Mouse (Mus musculus): ENCODE data around the gene Slc1a7.

The Slc1a7 gene

DNA sequence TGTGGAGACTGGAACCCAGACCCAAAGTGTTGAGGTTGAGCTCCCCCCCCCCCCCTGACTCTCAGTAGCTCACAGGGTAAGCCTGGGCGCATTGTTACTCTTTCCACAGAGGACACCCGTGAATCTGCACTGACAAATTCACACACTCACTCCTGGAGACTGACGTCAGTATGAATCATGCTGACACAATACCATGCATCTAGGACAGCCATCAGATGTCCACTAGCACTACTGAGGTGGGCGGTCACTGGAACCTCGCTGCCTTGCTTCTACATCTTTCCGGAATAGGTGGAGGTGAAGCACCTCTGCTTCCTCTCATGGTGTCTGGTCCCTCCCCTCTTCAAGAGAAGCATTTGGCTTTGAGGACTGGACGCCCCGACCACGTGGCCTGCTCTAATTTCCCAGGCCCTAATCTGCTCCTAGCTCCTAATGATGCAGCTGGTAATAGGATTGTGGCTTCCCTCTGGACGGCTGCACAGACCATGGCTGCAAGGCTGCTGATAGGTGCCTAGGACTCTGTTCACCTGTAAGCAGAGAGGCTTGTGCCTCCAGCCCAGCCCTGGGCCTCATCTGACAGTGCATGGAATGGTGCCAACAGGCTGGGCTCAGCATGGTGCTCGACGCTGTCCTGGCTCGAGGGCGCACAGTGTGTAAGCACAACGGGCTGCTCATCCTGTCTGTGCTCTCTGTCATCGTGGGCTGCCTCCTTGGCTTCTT is at the start of gene Slc1a7:
TSS of gene Slc1a7 (plus strand) at position 367 of the 717 bp plus-strand sequence.
- no peak for DNase-seq

DNA sequence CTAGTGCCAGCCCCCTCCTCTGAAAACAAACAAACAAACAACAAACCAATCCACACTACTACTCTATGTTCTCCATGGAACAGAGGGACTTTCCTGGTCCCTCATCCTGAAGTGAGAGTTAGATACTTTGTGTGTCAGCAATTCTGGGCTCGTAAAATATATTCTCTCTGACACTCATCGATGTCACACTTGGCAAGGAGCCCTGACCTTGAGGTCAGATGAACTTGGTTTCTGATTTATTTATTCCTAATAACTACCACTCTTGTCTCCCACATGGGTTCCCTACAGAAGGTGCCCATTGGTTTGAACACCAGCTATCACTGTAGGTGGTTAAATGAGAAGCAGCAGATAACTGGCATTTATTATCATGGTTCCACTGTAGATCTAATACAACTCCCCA is 47.8 kb upstream of the Slc1a7 start:
- no peak for DNase-seq

DNA sequence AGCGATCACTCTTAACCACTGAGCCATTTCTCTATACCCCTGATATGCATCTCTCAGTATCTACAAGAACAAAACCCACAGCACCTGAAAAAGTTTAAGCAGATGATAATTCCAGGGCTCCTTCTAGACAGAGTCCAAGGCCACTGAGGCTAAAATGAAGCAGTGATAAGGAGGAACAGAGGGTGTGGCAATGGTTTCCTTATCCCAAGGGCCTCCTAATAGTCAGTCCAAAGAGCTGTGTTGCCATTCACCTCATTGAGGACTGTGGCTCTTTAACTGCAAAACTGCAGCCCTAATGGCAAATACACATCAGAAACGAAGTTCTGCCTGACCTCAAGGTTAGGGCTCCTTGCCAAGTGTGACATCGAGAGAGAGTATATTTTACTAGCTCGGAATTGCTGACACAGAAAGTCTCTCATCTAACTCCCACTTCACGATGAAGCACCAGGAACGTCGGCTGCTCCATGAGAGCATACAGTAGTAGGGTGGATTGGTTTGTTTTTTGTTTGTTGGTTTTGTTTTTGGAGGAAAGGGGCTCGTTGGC is 46.9 kb upstream of the Slc1a7 start:
- no peak for DNase-seq

DNA sequence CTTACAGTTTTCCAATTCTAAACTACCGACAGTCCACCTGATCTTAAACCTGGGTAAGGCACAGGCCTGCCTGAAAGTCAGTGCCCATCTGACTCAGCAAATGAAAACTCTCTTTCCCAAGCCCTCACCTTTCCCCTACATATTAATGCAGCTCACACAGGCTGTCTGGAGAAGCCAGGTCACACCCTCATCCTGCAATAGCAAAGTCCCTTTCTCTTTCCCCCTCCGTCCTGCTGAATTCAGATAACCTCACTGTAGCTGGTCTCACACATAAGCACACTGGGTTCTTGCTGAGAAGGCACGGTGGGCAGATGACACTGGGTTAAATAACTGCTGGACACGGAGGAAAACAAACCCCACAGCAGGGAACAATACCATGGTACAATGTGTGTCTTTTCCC is 46.2 kb upstream of the Slc1a7 start:
- DNase-seq: no peak

DNA sequence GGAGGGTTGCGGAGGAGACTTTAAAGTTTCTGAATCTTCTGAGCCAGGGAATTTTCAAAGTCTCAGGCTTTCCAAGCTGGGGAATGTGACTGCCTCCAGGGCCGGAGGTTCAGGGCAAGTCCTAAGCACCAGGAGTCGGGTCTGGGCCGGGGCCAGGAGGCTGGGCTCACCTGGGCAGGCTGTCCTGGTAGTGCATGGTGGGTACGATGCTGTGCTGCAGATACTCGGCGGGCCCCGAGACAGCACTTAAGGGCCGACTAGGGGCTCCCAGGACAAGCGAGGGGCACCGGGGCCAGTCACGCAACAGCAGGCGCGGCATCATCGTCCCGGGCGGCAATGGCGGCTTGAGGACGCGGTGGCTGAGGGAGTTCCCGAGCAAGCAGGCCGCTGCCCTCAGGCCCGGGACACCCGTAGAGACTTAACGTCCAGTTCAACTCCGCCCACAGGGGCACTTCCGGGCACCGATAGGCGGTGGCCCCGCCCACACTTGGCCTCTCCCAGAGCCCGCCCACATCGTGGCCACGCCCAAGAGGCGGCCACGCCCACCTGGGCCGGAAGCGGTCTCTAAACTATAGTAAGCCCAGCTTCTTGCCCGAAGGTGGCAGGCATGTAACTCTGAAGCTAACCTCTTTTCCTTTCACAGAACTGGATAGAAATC is 44.9 kb upstream of the Slc1a7 start, which contains the start of gene Cpt2:
TSS of gene Cpt2 (minus strand) at position 466 of the 658 bp plus-strand sequence.
- peak; percentile 85 for DNase-seq

DNA sequence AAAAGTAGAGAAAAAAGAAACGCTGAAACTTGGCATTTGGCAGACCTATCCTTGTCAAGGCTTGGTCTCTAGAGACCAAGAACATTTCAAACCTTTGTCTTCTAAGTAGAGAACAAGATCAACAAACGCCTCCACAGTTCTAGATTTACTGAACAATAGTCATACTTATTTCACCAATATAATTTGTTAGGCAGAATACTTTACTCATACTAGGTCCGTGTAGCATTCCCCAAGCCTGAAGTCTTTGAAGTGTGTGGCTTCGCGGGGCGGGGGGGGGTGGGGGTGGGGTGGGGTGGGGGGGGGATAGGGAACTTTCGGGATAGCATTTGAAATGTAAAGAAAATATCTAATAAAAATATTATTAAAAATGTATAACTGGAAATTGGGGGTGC is 44.3 kb upstream of the Slc1a7 start:
- DNase-seq: no peak

DNA sequence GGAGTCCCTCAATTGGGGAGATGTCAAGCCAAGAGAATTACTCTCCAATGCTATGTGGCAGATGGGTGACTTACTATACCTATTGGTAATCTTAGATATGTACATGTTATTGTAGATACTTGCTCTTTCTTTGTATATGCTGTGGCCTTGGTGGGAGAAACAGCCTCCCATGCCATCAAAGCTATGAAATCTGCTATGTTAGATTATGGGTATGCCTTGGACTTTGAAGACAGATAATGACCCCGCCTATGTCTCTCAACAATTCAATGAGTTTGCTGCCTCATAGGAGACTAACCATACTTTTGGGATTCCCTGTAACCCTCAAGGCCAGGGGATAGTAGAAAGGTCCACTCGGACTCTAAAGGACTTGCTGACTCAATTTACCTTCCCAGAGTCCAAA is 39.9 kb upstream of the Slc1a7 start:
- no peak for DNase-seq

DNA sequence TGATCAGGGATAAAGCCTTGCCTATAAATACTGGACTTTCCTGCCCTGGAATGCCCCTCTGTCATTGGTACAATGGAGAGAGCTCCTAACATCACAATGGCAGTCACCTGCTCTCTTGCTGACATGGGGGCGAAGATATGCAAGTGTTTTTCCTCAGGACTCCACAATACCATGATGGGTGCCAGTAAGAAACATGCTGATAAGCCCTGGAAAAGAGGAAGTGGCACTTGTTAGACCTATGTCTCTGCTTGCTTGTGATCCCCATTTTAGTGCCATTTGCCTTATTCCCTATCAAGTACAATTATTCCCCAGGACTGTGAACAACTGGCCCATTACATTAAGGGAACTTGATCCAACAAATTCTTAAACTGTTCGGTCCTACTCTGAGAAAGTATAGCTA is 39.4 kb upstream of the Slc1a7 start:
- no peak for DNase-seq

DNA sequence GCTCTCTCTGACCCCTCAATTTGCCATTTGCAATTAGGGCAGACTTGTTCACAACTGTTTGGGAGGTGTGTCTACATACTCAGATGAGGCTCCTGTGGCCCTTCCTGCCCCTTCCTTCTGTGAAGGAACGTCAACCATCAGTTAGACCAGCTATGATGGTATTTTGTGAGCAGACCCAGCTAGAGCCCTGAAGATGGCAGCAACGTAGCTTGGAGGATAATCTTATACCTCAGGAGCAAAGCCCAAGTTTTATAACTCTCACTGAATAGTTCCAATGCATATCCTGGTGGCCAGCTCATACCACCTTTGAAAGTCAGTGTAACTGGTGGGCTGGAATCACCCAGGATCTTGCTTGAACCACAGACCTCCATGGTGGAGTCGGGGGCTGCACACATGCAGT is 36.7 kb upstream of the Slc1a7 start:
- DNase-seq: no peak

DNA sequence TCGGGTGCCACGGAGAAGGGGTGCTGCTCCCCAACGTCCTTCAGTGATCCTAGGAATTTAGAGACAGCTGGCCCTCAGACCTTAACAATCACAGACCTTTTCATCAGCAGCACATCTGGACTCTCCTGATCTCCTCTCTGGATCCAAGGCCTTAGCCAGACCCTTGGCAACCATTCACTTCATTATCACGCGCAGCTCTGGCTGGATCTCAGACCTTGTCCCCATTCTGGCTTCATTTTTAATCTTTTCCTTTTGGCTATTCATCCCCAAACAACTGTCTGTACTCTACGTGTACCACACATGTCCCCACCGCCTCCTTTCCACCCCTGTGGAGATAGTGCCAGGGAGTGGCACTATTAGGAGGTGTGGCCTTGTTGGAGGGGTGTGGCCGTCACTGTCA is 34.9 kb upstream of the Slc1a7 start:
- no peak for DNase-seq

DNA sequence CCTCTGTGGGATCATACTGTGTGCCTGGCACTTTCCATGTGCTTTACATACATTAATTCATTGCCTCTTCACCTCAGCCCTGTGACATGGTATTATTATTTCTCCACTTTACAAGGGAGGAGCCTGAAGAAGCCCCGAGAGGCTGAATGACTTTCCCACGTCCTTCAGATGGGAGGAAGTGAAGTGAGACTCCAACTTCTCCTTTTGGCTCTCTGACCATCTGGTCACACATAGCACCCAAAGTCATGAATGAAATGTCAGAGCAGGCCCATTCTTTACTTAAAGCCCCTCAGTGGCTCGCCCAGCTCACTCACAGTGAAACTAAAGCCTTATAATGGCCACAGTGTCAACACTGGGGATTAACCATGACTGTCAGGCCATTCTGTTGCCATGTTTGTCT is 32.9 kb upstream of the Slc1a7 start:
- DNase-seq: no peak

DNA sequence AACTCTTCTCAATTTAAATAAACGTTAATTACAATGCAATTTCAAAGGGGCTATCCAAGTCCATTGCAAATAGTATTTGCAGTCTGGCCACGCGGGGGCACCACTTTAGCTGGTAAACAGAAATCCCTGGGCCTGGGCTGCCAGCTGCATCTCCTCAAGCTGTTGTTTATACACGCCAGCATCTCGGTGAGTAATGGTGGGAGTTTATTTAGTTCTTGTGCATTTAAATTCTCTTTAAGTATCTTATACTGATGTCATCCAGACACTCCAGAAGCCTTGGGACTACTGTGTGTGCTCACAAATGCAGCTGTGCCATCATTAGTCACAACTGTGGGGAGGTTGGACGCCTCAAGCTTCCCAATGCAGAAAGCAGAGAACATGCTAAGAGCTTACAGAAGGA is 30.8 kb upstream of the Slc1a7 start:
- DNase-seq: peak; percentile 67

DNA sequence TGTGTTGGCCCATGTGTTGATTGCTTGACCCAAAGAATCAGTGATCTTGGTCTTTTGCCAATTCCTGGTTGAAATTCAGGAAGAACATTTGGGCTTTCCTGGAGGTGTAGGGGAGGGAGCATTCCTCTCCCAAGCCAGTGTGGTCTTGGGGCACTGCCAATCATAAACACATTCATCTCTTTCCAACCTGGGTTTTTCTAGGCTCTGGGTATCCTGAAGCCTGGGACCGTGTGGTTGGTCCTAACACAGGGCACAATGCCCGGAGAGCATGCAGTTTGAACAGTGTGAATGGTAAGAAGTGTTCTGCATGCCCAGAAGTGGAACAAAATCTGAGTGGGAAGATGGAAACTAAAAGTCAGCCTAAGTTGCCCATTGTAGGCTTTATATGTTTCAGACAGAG is 30.0 kb upstream of the Slc1a7 start:
- no peak for DNase-seq

DNA sequence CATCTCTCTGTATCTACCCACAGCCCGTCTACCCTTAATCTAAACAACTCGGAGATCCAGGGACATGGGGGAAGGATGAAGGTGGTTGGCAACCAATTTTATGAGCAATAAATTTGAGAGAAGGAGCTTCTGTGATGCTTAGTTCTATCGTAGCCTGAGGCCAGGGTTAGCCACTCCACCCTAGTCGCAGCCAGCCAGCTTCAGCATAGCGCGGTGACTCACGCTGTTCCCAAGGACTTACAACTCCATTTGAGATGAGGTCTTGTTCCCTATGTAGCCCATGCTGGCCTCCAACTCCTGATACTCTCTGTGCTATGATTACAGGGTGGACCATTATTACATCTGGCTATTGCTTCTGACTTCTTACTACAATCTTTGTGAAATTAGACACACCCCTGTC is 25.4 kb upstream of the Slc1a7 start:
- DNase-seq: no peak

DNA sequence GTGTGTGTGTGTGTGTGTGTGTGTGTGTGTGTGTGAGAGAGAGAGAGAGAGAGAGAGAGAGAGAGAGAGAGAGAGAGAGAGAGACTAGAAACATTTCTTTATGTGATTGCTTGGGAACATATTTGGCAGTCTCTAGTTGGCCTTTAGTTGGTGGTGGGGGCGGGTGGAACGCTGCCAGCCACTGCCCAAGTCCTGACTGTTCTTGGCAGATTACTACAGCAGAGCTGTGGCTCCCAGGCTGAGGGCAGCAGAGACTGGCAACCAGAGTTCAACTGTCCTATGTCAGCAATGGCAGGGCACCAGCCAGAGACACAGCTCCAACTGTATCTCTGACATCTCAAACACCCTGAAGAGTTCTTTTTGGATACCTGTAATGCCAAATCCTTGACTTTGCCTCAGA is 24.0 kb upstream of the Slc1a7 start:
- no peak for DNase-seq

DNA sequence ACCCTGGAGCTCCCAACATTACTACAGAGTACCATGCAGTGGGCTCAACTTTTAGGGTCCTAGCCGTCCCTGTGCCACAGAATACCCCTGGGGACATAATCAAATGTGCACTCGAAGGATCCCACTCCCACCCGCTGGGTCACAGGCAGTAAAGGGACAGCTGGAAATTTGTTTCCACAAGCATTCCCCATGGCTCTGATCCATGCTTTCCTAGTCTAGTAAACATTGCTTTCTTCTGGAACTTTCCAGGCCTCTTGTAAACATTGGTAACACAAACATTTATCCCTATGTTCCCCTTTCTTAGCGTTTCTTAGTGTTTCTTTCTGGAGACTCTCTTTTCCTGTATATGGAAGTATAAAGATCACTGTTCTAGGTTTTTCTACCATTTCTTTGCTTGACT is 18.2 kb upstream of the Slc1a7 start:
- no peak for DNase-seq

DNA sequence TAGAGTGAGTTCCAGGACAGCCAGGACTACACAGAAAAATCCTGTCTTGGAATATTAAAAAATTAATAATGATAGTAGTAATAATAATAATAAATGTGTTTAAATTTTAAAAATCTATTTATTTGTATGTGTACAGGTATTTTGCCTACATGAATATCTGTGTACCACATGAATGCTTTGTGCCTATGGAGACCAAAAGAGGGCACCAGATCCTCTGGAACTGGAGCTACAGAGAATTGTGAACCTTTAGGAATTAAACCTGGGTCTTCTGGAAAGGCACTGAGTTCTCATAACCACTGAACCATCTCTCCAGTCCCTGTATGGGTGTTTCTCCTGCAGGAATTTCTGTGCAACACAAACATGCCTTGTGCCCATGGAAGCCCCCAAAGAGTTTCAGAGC is 15.3 kb upstream of the Slc1a7 start:
- no peak for DNase-seq

DNA sequence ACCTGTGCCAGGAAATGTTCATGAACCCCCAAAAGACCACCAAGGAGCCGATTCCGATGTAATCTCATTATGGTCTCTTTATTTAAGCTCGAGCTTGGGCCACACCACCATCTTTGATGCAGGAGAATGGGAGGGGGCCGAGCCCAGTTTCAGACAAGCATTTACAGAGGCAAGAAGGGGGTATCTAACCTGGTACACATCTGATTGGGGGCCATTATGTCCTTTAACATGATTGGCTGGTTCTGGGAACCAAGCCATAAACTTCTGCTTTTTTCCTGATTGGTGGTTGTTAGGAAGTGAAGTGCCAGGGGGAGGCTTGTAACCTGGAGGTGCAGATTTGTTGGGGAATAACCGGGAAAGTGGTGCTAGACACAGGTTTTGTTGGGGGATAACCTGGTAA is 12.4 kb upstream of the Slc1a7 start:
- DNase-seq: no peak

DNA sequence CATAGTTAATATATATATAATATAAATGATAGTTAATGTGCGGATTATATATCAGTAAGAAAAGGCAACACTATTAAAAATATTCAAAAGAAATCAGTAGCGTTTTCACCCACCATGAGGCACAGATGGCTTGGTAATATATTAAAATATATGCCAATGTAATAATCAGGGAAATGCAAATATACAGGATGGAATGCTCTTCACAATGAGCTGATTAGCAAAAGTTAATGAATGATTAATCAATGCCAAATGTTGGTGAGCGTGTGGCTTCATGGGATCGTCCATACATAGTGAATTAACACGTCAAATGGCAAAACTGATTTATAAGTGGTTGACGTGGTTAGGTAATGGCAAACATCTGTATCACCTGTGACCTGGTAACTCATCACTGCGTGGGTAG is 9.6 kb upstream of the Slc1a7 start:
- no peak for DNase-seq

DNA sequence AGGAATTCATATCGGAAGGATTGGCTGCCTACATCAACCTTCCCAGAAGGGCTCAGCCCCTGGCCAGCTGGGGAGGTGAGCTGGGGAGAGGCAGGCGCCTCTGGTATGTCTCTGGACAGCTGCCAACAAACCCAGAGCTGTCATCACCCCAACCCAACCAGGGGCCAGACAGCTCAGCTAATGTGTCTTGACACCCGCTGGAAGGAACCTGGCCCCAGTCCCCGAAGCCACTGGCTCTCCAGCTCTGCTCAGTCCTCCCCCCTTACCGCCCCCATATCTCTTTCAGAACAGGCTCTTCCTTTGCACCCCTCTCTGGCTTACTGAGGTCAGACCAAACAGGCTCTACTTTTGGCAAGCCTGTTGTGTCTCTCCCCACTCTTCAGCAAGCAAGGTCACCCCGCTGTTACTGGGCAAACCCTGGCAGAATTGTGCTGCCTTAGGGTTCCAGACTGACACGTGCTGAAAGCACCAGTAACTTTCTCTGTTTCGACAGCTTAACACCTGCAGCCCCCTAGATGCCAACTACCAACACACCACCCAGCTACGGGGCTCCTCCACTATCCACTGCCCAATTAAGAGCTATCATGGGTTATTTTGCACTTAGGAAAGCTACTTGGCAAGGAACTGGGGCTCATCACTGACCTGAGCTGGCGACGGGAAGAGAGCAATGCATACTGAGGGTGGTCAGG is 5.9 kb upstream of the Slc1a7 start:
- DNase-seq: no peak

DNA sequence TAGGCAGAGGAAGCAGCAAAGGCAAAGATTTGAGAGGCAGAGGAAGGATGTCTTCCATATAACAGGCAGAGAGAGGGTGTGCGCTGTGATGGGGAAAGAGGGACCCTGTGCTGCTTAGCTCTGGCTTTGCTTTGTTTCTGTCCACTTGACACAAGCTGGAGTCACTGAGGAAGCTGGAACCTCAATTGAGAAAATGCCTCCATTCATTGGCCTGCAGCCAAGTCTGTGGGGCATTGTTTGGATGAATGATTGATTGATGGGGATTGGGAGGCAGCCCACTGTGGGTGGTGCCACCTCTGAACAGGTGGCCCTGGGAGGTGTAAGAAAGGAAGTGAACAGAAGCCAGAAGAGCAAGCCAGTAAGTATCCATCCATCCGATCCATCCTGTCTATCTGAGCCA is 5.3 kb upstream of the Slc1a7 start:
- DNase-seq: no peak

DNA sequence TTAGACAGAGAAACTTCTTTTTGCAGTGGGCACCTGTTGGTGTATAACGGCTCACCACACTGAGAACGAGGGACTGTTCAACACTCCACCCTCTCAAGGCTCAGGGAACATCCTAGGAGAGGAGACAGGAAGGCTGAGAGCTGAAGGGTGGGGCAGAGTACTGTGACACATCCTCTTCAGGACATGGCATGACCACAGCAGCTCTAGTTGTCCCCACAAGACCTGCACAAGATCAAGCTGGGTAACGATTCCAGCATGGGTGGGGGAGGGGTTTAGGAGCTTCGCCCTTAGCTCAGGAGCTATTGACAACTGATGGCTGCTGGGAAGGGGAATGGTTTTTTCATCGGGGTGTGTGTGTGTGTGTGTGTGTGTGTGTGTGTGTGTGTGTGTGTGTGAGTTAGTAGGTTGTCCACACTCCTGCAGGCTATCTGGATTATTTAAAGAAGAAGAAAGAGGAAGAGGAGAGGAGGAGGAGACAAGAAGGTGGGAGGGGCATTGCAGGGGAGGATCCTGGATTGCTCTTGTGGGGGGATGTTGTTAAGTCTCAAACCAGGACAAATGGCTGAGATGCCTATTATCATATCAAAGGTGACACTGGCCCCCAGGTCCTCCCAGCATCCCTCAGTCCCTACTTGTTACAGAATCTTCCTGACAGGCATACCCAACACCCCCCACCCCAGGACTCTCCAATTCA is 1.6 kb upstream of the Slc1a7 start:
- no peak for DNase-seq

DNA sequence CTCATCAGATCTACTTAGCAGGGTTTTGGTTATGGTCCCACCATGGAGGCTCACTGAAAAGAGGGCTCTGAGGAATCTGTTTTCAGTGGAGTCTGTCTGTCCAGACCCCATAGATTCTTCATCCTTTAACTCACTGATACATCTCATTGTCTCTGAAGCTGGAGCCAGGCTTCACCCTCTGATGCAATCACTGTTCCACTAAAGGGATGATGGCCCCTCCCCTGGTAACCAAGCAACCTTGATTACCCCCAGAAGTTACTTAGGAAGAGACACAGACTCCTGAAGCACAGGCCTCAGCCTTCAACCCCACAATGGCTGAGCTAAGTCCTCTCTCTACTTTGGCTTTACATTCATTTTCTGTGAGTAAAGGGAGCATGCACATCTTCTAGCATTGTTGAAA is 1.6 kb downstream of the Slc1a7 start:
- DNase-seq: no peak
